Mouse (Mus musculus) frontal cortex, postnatal 14 days (tissue): Measurements from ENCODE around the gene Cd109.

Source experiments
- DNase-seq, 2 experiments: peaks; one replicate each; pipeline ENCODE4 v3.0.0; 2022; ENCODE audit warnings: low spot score in 2 of 2

The Cd109 gene

GRCm38 (mm10) chr9:78615401-78616021, at the start of gene Cd109:
Gene Cd109, plus strand, starts transcription at chr9:78615546.
- DNase-seq: no peak

- DNase-seq: no peak
Measured at GRCm38 (mm10) chr9:78569934-78570333, 45.4 kb upstream of the Cd109 start.

GRCm38 (mm10) chr9:78576466-78576865, 38.9 kb upstream of the Cd109 start:
- DNase-seq: no peak

- no peak for DNase-seq
Measured at GRCm38 (mm10) chr9:78578824-78579223, 36.5 kb upstream of the Cd109 start.

- no peak for DNase-seq
Measured at GRCm38 (mm10) chr9:78579644-78580396, 35.5 kb upstream of the Cd109 start.

GRCm38 (mm10) chr9:78587218-78587883, 28.0 kb upstream of the Cd109 start:
- DNase-seq: no peak

- DNase-seq: peak; percentile 86 to 90
Measured at GRCm38 (mm10) chr9:78587914-78588313, 27.4 kb upstream of the Cd109 start, which contains the start of gene Slc17a5. Gene Slc17a5, minus strand, starts transcription at chr9:78588041.

- peak in 1 of 2 experiments; percentile 18 for DNase-seq
Measured at GRCm38 (mm10) chr9:78588411-78589033, 26.8 kb upstream of the Cd109 start.

- DNase-seq: no peak
Measured at GRCm38 (mm10) chr9:78590471-78590870, 24.9 kb upstream of the Cd109 start.

GRCm38 (mm10) chr9:78595257-78595656, 20.1 kb upstream of the Cd109 start:
- DNase-seq: no peak

GRCm38 (mm10) chr9:78595769-78596555, 19.4 kb upstream of the Cd109 start:
- DNase-seq: no peak

- peak in 1 of 2 experiments; percentile 53 for DNase-seq
Measured at GRCm38 (mm10) chr9:78596834-78597233, 18.5 kb upstream of the Cd109 start.

GRCm38 (mm10) chr9:78599927-78600326, 15.4 kb upstream of the Cd109 start:
- DNase-seq: no peak

GRCm38 (mm10) chr9:78601046-78601730, 14.2 kb upstream of the Cd109 start:
- no peak for DNase-seq

- no peak for DNase-seq
Measured at GRCm38 (mm10) chr9:78614201-78614600, 1.1 kb upstream of the Cd109 start.

- no peak for DNase-seq
Measured at GRCm38 (mm10) chr9:78619285-78619684, 3.9 kb downstream of the Cd109 start.

GRCm38 (mm10) chr9:78623301-78623747, 8.0 kb downstream of the Cd109 start:
- no peak for DNase-seq

GRCm38 (mm10) chr9:78629991-78630390, 14.6 kb downstream of the Cd109 start:
- no peak for DNase-seq

- DNase-seq: no peak
Measured at GRCm38 (mm10) chr9:78631755-78632434, 16.5 kb downstream of the Cd109 start.

- DNase-seq: no peak
Measured at GRCm38 (mm10) chr9:78633976-78634375, 18.6 kb downstream of the Cd109 start.
